Mouse (Mus musculus) MEL (cell line): ENCODE data around the gene Mpp2.

Experiments
- E2F4 ChIP-seq: IDR thresholded peaks from 2 replicates; pipeline ENCODE4 v1.6.1; 2011; ENCODE audit warnings: low read depth, low read length, improper control_type of control experiment, borderline replicate concordance
- GATA1 ChIP-seq: IDR thresholded peaks from 2 replicates; pipeline ENCODE4 v1.6.1; 2011; ENCODE audit warnings: low read depth, low read length, improper control_type of control experiment
- MAX ChIP-seq: IDR thresholded peaks from 2 replicates; pipeline ENCODE4 v1.6.1; 2011; ENCODE audit warnings: low read length, improper control_type of control experiment
- MYC ChIP-seq: IDR thresholded peaks from 2 replicates; pipeline ENCODE4 v1.6.1; 2011; ENCODE audit warnings: low read depth, mild to moderate bottlenecking, low read length, improper control_type of control experiment, moderate library complexity
- POLR2A ChIP-seq, 2 experiments: IDR thresholded peaks; 2 replicates each; pipeline ENCODE4 v1.6.1; 2011 to 2012; ENCODE audit warnings: low read length in 2 of 2, mild to moderate bottlenecking in 2 of 2, control low read depth in 1 of 2, improper control_type of control experiment in 1 of 2, low read depth in 1 of 2, moderate library complexity in 1 of 2; ENCODE audit not compliant: control insufficient read depth in 1 of 2, insufficient read depth in 1 of 2, poor library complexity in 1 of 2
- ZC3H11A ChIP-seq: IDR thresholded peaks from 2 replicates; pipeline ENCODE4 v1.6.1; 2012; ENCODE audit warnings: low read depth, mild to moderate bottlenecking, inconsistent platforms, low read length, improper control_type of control experiment

DNA sequence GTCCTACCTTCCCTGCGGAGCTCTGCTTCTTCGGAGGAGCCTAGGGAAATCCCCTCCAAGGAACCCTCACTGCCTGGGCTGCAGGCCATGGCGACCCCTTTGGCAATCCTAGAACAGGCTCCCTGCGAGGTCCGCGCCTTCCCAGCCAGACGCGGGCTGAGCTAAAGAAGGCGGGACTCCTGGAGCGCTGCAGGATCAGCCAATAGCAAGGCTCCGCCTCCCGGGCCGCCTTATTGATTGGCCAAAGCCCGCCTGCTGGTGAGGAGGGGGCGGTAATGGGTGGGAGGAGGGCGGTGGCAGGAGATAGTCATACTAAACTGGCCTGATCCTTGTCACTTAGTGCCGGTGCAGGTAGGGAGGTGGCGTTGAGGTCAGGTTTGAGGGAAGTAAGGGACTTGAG is 6.0 kb downstream of the Mpp2 start:
- TF ChIP-seq E2F4, result no peak
- no peak for TF ChIP-seq GATA1
- TF ChIP-seq MYC, result no peak
- no peak for TF ChIP-seq MAX
- no peak for TF ChIP-seq POLR2A (IDR thresholded peaks at IDR 0.05; ENCODE audit: control insufficient read depth in 1 of 2, insufficient read depth in 1 of 2, low read depth in 1 of 2, low read length in 2 of 2, poor library complexity in 1 of 2)
- no peak for TF ChIP-seq ZC3H11A
